Mouse (Mus musculus): ENCODE results near the gene 0610030E20Rik.

0610030E20Rik gene

GRCm38 (mm10) chr6:72390795-72391521 lies 43.8 kb downstream of the 0610030E20Rik start:
- POLR2A ChIA-PET: interaction anchor here (0.6 to 3.6 kb wide), 55 partner anchors 9 to 897 kb away, joined by 3 to 33 read pairs (median 4); partner anchors contain the start of genes Tmem150a (in 3 of the 4), Ggcx (in 2 of the 4), Vamp5 (in 2 of the 4) and 0610030E20Rik (in 1 of the 4)
- CTCF ChIA-PET: interaction anchor here (0.6 to 2.7 kb wide), 33 partner anchors 9 to 1918 kb away, joined by 3 to 21 read pairs (median 4); partner anchors contain the start of genes Vamp5 (in 3 of the 4), Ggcx (in 2 of the 4), Tmem150a (in 2 of the 4) and Tgoln1 (in 1 of the 4)

DNA sequence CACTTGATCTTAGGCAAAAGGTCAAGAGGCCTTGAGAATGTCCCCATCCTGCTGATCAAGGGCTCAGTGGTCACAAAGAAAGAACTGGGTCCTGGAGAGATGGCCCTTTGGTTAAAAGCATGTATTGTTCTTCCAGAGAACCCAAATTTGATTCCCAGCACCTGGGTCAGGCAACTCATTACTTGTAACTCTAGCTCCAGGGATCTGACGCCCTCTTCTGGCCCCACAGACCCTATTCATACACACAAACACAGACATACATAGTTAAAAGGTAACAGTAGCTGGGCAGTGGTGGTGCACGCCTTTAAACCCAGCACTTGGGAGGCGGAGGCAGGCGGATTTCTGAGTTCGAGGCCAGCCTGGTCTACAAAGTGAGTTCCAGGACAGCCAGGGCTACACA lies 45.2 kb downstream of the 0610030E20Rik start:
- ChIA-PET POLR2A (interaction anchor here in 3 of 4 experiments (0.6 to 3.6 kb wide), 11 partner anchors 12 to 141 kb away, joined by 3 to 33 read pairs (median 4); partner anchors contain the start of genes Tmem150a (in 2 of the 3), Ggcx (in 1 of the 3) and Vamp5 (in 1 of the 3)), CTCF (interaction anchor here (0.6 to 1.5 kb wide), 18 partner anchors 11 to 790 kb away, joined by 3 to 6 read pairs (median 4); partner anchors contain the start of genes Ggcx (in 2 of the 4) and Tmem150a (in 2 of the 4))

- CTCF ChIA-PET: interaction anchor here in 2 of 4 experiments (1.0 to 1.7 kb wide), 6 partner anchors 10 to 33 kb away, joined by 3 to 6 read pairs (median 4); partner anchors contain the start of gene Ggcx (in 1 of the 2)
- POLR2A ChIA-PET: interaction anchor here in 3 of 4 experiments (0.7 to 4.5 kb wide), 7 partner anchors 17 to 759 kb away, joined by 3 to 14 read pairs (median 4); partner anchors contain the start of genes Mat2a (in 1 of the 3) and Tmem150a (in 1 of the 3)
Observed at GRCm38 (mm10) chr6:72396837-72397251, 49.7 kb downstream of the 0610030E20Rik start.

DNA sequence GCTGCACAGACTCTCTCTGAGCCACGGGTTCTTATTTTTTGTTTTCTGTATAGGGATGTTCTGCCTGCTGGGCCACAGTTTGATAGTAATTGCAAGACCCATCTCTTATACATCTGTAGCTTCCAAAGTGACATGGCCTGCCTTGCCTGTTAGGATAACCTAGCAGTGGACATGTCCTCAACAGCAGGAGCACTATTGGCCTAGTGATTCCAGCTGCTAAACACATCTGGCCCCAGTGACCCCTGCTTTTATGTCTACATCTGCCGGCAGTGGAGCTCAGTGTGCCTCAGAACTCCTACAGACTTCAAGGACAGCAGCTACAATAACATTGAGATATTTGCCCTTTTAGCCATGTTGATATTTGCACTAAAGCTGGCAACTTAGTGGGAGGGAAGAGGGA lies 52.9 kb downstream of the 0610030E20Rik start:
- CTCF ChIA-PET: interaction anchor here in 3 of 4 experiments (0.7 to 1.9 kb wide), 9 partner anchors 9 to 139 kb away, joined by 3 to 9 read pairs (median 4); partner anchors contain the start of genes Ggcx (in 2 of the 3) and Vamp8 (in 1 of the 3)

DNA sequence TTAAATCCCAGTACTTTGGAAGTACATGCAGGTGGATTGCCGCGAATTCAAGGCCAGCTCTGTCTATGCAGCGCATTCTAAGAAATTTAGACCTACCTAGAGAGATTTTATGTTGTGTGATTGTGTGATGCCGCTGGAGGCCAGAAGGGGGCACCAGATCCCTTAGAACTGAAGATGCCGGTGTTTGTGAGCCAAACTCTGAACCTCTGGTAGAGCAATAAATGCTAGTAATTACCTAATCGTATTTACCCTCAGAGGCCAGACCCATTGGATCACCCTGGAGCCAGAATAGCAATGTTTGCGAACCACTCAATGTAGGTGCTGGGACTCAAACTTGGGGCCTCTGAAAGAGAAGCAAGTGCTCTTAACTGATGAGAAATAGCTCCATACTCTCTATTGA lies 54.8 kb downstream of the 0610030E20Rik start:
- CTCF ChIA-PET: interaction anchor here (0.5 to 3.1 kb wide), 21 partner anchors 8 to 246 kb away, joined by 3 to 13 read pairs (median 4); partner anchors contain the start of genes Ggcx (in 2 of the 4) and Vamp8 (in 1 of the 4)
- POLR2A ChIA-PET: interaction anchor here in 3 of 4 experiments (0.7 to 1.3 kb wide), 8 partner anchors 12 to 133 kb away, joined by 3 to 5 read pairs (median 3); partner anchors contain the start of genes Mat2a (in 1 of the 3) and Vamp8 (in 1 of the 3)

More for the DNA sequence above, 52.9 kb downstream of the 0610030E20Rik start:
- POLR2A ChIA-PET: interaction anchor here in 3 of 4 experiments (0.6 to 1.6 kb wide), 9 partner anchors 9 to 764 kb away, joined by 3 to 8 read pairs (median 5); partner anchors contain the start of genes Vamp8 (in 2 of the 3), Ggcx (in 1 of the 3) and Mat2a (in 1 of the 3)

Data from embryonic stem cell, embryonic (primary cell).